Mouse (Mus musculus) liver, postnatal 0 days (tissue): Measurements from ENCODE around the gene Ube2c. TPM values are rescaled to one million over a fixed set of nuclear protein-coding genes. Genes with fewer than 3 reads are reported as not detected.

Source experiments
- ATAC-seq: fragments of 200-750 bp; cut with Nextera tagmentation; 2 replicates; pipeline ENCODE4 v1.8.0; 2017; ENCODE audit warnings: mild to moderate bottlenecking, moderate library complexity
- DNase-seq: peaks from one replicate; pipeline ENCODE4 v3.0.0-alpha.2; 2016
- H3K27ac ChIP-seq: fragments of 300-500 bp; sonication (generic); 2 replicates; pipeline ENCODE4 v1.5.1; 2014; ENCODE audit warnings: antibody characterized with exemption, moderate library complexity, mild to moderate bottlenecking, low read depth
- H3K27me3 ChIP-seq: fragments of 300-500 bp; sonication (generic); 2 replicates; pipeline ENCODE4 v1.6.1; 2014; ENCODE audit warnings: low read length, control low read depth, mixed read lengths; ENCODE audit not compliant: insufficient read depth
- H3K36me3 ChIP-seq: fragments of 300-500 bp; sonication (generic); replicated peaks from 2 replicates; pipeline ENCODE4 v1.6.1; 2014; ENCODE audit warnings: mild to moderate bottlenecking, control low read depth, low read length, moderate library complexity, mixed read lengths; ENCODE audit not compliant: insufficient read depth
- H3K4me1 ChIP-seq: fragments of 300-500 bp; sonication (generic); 2 replicates; pipeline ENCODE4 v1.6.1; 2014; ENCODE audit warnings: antibody characterized with exemption, mild to moderate bottlenecking, control low read depth; ENCODE audit not compliant: insufficient read depth
- H3K4me2 ChIP-seq: fragments of 300-500 bp; sonication (generic); 2 replicates; pipeline ENCODE4 v1.6.1; 2014; ENCODE audit warnings: low read depth, mild to moderate bottlenecking, low read length, moderate library complexity, mixed read lengths
- H3K4me3 ChIP-seq: fragments of 300-500 bp; sonication (generic); 2 replicates; pipeline ENCODE4 v1.5.1; 2014; ENCODE audit warnings: low read depth, low read length
- H3K9ac ChIP-seq: fragments of 300-500 bp; sonication (generic); replicated peaks from 2 replicates; pipeline ENCODE4 v1.6.1; 2014; ENCODE audit warnings: mild to moderate bottlenecking, moderate library complexity
- H3K9me3 ChIP-seq: fragments of 300-500 bp; sonication (generic); 2 replicates; pipeline ENCODE4 v1.6.1; 2016; ENCODE audit warnings: mild to moderate bottlenecking, control low read depth, low read length, mixed read lengths
- CTCF ChIP-seq: sonication (generic); IDR thresholded peaks from 2 replicates; pipeline ENCODE4 v1.5.1; 2016; ENCODE audit warnings: antibody characterized with exemption, low read depth
- EP300 ChIP-seq: IDR thresholded peaks from 2 replicates; pipeline ENCODE4 v1.6.1; 2016; ENCODE audit warnings: antibody characterized with exemption, low read depth, mild to moderate bottlenecking
- WGBS: fragments of 180-500 bp; shearing (Covaris S2); extraction: QIAGEN DNeasy Blood & Tissue Kit; methylation state at CpG from one replicate; pipeline ENCODE4 v1.1.7; 2014; ENCODE audit not compliant: insufficient replicate concordance; 5-methylcytosine and 5-hydroxymethylcytosine counted together
- polyA plus RNA-seq: library from polyadenylated mRNA; unstranded; fragments of >200 nt; fragmentation: Nextera tagmentation; extraction: Ambion mirVana; gene quantifications from 2 replicates; pipeline ENCODE4 v1.2.1, GENCODE M21; 2015

The Ube2c gene
- polyA plus RNA-seq, 1 experiment from 2014 or later, result 277 TPM

DNA sequence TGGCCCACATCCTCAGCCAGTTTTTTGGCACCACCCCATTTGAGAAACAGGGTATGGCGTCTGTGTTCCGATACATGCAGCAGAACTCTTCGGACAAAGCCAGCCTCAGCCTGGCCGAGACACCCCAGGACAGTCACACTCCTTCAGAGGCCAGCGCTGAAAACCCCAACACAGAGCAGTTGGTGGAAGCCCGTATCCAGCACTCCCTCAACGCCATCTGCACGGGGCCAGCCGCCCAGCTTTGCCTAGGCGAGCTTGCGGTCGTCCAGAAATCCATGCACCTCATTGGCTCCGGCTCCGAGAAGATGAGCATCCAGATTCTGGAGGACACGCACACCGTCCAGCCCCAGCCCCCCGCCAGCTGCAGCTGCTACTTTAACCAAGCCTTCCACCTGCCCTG is 55.8 kb downstream of the Ube2c start:
- Histone ChIP-seq H3K36me3 (peaks cover 28% of the 10 kb centered on the region; the same call in 1 of the 2 replicates), H3K4me3 (no peak overlapping the region), H3K9ac (no peak overlapping the region), H3K4me1 (peaks cover 12% of the 10 kb centered on the region), H3K4me2 (no peak overlapping the region), H3K9me3 (no peaks in the 10 kb centered on the region), H3K27me3 (no peaks in the 10 kb centered on the region), H3K27ac (no peak overlapping the region)
- TF ChIP-seq CTCF, result no peak
- TF ChIP-seq EP300, result no peak
- DNase-seq (peak; percentile 13), ATAC-seq (no peak)
- 92% methylated on average over 17 of the region's 17 CpGs for WGBS

DNA sequence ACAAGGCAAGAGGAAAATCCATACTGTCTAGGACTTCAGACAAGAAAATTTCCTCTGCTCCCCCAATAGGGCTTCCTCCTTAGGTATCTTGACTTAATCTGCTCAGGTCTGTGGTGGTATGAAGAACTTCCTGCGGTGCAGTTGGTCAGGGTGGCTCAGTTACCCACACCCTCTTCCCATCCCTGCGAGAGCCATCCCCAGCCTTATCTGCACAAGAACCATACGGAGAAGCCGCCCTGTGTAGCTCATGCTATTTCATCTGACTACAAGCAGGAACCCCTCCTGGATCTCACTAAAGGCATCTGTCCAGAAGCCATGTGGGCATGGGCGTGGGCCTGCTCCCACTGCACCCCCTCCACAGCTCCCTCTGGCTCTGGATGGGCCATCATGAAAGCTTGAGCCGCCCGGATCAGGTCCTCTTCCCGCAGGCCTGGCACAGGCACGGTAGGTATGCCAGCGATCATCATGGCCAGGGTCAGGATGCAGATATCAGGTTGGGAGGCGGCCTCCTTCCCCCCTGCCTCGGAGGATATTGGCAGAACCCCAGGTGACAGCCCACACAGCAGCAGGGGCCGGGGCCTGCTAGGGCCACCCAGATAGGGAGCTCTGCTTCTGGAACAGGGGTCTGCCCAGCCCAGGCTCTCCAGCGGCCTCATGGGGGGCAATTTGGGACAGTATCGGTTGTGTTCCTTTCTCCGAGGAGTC is 57.6 kb downstream of the Ube2c start:
- no peak overlapping the region for H3K4me2 ChIP-seq
- H3K4me1 ChIP-seq, result peaks cover 8% of the 10 kb centered on the region
- no peak for ATAC-seq
- 80% methylated on average over 16 of the region's 16 CpGs for WGBS
- DNase-seq, result no peak
- no peak overlapping the region for H3K27ac ChIP-seq
- no peaks in the 10 kb centered on the region for H3K9me3 ChIP-seq
- no peaks in the 10 kb centered on the region for H3K27me3 ChIP-seq
- H3K4me3 ChIP-seq, result no peak overlapping the region
- peaks cover 18% of the 10 kb centered on the region; the same call in 1 of the 2 replicates for H3K36me3 ChIP-seq
- no peak overlapping the region for H3K9ac ChIP-seq
- no peak for TF ChIP-seq EP300
- no peak for TF ChIP-seq CTCF

Other genes starting within 250 kb of the Ube2c start
- gene Wfdc2, start 207.5 kb upstream of the Ube2c start, polyA plus RNA-seq, result 3.0 and 3.3 TPM in 2 replicates
- gene Spint3, start 196.4 kb upstream of the Ube2c start, polyA plus RNA-seq, result not detected in 2 replicates
- gene Wfdc6a, start 184.5 kb upstream of the Ube2c start, polyA plus RNA-seq, result not detected in 2 replicates
- gene Eppin, start 176.3 kb upstream of the Ube2c start, polyA plus RNA-seq, result not detected in 2 replicates
- not detected in 2 replicates for gene Wfdc6b, start 156.4 kb upstream of the Ube2c start, polyA plus RNA-seq
- gene Wfdc8, start 156.3 kb upstream of the Ube2c start, polyA plus RNA-seq, result not detected in 2 replicates
- not detected in 2 replicates for gene Wfdc16, start 131.1 kb upstream of the Ube2c start, polyA plus RNA-seq
- not detected in 2 replicates for gene Wfdc10, start 113.9 kb upstream of the Ube2c start, polyA plus RNA-seq
- gene Wfdc9, start 113.3 kb upstream of the Ube2c start, polyA plus RNA-seq, result not detected in 2 replicates
- gene Wfdc11, start 95.8 kb upstream of the Ube2c start, polyA plus RNA-seq, result not detected in 2 replicates
- gene Wfdc13, start 84.8 kb upstream of the Ube2c start, polyA plus RNA-seq, result not detected in 2 replicates
- not detected in 2 replicates for gene Spint4, start 71.4 kb upstream of the Ube2c start, polyA plus RNA-seq
- gene Spint5, start 54.6 kb upstream of the Ube2c start, polyA plus RNA-seq, result not detected in 2 replicates
- gene Wfdc3, start 24.0 kb upstream of the Ube2c start, polyA plus RNA-seq, result 2.0 and 2.5 TPM in 2 replicates
- gene Dnttip1, start 23.9 kb upstream of the Ube2c start, polyA plus RNA-seq, result 33.7 and 34.2 TPM in 2 replicates
- 6.5 and 127 TPM in 2 replicates for gene Tnnc2, start 10.1 kb downstream of the Ube2c start, polyA plus RNA-seq
- gene Snx21, start 15.9 kb downstream of the Ube2c start, polyA plus RNA-seq, result 6.1 and 7.4 TPM in 2 replicates
- 23.1 and 25.0 TPM in 2 replicates for gene Acot8, start 35.0 kb downstream of the Ube2c start, polyA plus RNA-seq
- 2.0 and 2.2 TPM in 2 replicates for gene Zswim3, start 35.2 kb downstream of the Ube2c start, polyA plus RNA-seq
- gene Zswim1, start 52.8 kb downstream of the Ube2c start, polyA plus RNA-seq, result 3.1 TPM in 2 replicates
- not detected in 2 replicates for gene Spata25, start 58.6 kb downstream of the Ube2c start, polyA plus RNA-seq
- gene Ctsa, start 63.0 kb downstream of the Ube2c start, polyA plus RNA-seq, result 101 and 109 TPM in 2 replicates
- 2.5 and 3.1 TPM in 2 replicates for gene Neurl2, start 63.6 kb downstream of the Ube2c start, polyA plus RNA-seq
- gene Pltp, start 87.8 kb downstream of the Ube2c start, polyA plus RNA-seq, result 33.4 and 35.3 TPM in 2 replicates
- gene Pcif1, start 109.4 kb downstream of the Ube2c start, polyA plus RNA-seq, result 38.4 and 38.6 TPM in 2 replicates
- 2.1 and 2.5 TPM in 2 replicates for gene Zfp335, start 141.9 kb downstream of the Ube2c start, polyA plus RNA-seq
- gene Mmp9, start 170.9 kb downstream of the Ube2c start, polyA plus RNA-seq, result 15.8 and 17.2 TPM in 2 replicates
- gene Slc12a5, start 190.9 kb downstream of the Ube2c start, polyA plus RNA-seq, result 0.39 and 0.60 TPM in 2 replicates